Mouse (Mus musculus) heart, postnatal 0 days (tissue): ENCODE measurements around the gene Wbp2. TPM values are rescaled to one million over a fixed set of nuclear protein-coding genes. Genes with fewer than 3 reads are reported as not detected.

ENCODE experiments used
- ATAC-seq: fragments of 200-750 bp; cut with Nextera tagmentation; 2 replicates; pipeline ENCODE4 v1.8.0; 2017; ENCODE audit warnings: low read depth, moderate number of reproducible peaks, moderate library complexity; ENCODE audit not compliant: insufficient read depth
- DNase-seq: peaks from one replicate; pipeline ENCODE4 v3.0.0-alpha.2; 2016; ENCODE audit warnings: low spot score
- H3K27ac ChIP-seq: fragments of 300-500 bp; sonication (generic); 2 replicates; pipeline ENCODE4 v1.5.1; 2014; ENCODE audit warnings: low read depth, mild to moderate bottlenecking
- H3K27me3 ChIP-seq: fragments of 300-500 bp; sonication (generic); 2 replicates; pipeline ENCODE4 v1.6.1; 2014; ENCODE audit warnings: low read length, mixed read lengths; ENCODE audit not compliant: control insufficient read depth, insufficient read depth
- H3K36me3 ChIP-seq: fragments of 300-500 bp; sonication (generic); replicated peaks from 2 replicates; pipeline ENCODE4 v1.6.1; 2014; ENCODE audit warnings: low read length, mixed read lengths; ENCODE audit not compliant: control insufficient read depth, insufficient read depth
- H3K4me1 ChIP-seq: fragments of 300-500 bp; sonication (generic); 2 replicates; pipeline ENCODE4 v1.6.1; 2014; ENCODE audit warnings: antibody characterized with exemption; ENCODE audit not compliant: control insufficient read depth, insufficient read depth
- H3K4me2 ChIP-seq: fragments of 300-500 bp; sonication (generic); 2 replicates; pipeline ENCODE4 v1.6.1; 2014; ENCODE audit warnings: low read depth, mild to moderate bottlenecking, low read length, moderate library complexity
- H3K4me3 ChIP-seq: fragments of 300-500 bp; sonication (generic); 2 replicates; pipeline ENCODE4 v1.5.1; 2014; ENCODE audit warnings: low read depth, low read length
- H3K9ac ChIP-seq: fragments of 300-500 bp; sonication (generic); replicated peaks from 2 replicates; pipeline ENCODE4 v1.6.1; 2014; ENCODE audit warnings: low read depth, low read length, mixed read lengths
- H3K9me3 ChIP-seq: fragments of 300-500 bp; sonication (generic); replicated peaks from 2 replicates; pipeline ENCODE4 v1.6.1; 2016; ENCODE audit warnings: low read length; ENCODE audit not compliant: control insufficient read depth
- CTCF ChIP-seq: IDR thresholded peaks from 2 replicates; pipeline ENCODE4 v1.5.1; 2016; ENCODE audit warnings: antibody characterized with exemption, control low read depth, low read depth
- EP300 ChIP-seq: IDR thresholded peaks from 2 replicates; pipeline ENCODE4 v1.6.1; 2016; ENCODE audit warnings: antibody characterized with exemption, low read depth
- WGBS: fragments of 180-500 bp; shearing (Covaris S2); extraction: QIAGEN DNeasy Blood & Tissue Kit; methylation state at CpG from one replicate; pipeline ENCODE4 v1.1.7; 2014; 5-methylcytosine and 5-hydroxymethylcytosine counted together
- polyA plus RNA-seq: library from polyadenylated mRNA; unstranded; fragments of >200 nt; fragmentation: Nextera tagmentation; extraction: Ambion mirVana; gene quantifications from 2 replicates; pipeline ENCODE4 v1.2.1, GENCODE M21; 2015
- total RNA-seq: library from RNA; depleted of rRNA; stranded (reverse); fragments of >200 nt; gene quantifications from 2 replicates; pipeline ENCODE4 v1.2.3, GENCODE M21; 2014; ENCODE audit warnings: low replicate concordance

Wbp2 gene
- total and polyA plus RNA-seq, 2 experiments from 2014 or later: 106 to 120 TPM

DNA sequence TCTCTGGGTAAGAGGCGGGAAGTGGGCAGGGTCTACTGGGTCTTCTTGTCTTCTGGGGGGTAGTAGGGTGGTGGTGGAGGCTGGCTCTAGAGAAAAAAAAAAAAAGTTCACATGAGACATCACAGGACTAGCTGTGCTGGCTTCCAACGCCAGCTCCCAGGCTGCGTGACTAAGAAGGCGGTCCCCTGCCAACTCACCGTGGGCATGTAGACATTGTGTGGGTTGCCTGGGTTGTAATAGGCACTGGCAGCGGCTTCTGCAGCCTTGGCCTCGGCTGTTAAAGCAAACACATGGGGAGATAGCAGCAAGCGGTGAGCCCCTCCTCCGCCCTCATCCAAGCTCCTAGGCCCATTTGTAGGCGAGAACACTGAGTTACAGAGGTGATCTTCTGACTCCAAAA is 7.3 kb downstream of the Wbp2 start:
- Histone ChIP-seq H3K4me3 (no peak overlapping the region), H3K9ac (no peak overlapping the region), H3K4me1 (no peaks in the 10 kb centered on the region), H3K9me3 (no peaks in the 10 kb centered on the region), H3K4me2 (no peak overlapping the region), H3K27ac (no peak overlapping the region), H3K27me3 (no peaks in the 10 kb centered on the region), H3K36me3 (peaks cover 54% of the 10 kb centered on the region)
- ATAC-seq: no peak
- 69% methylated on average over 10 of the region's 10 CpGs for WGBS
- DNase-seq: no peak
- no peak for TF ChIP-seq CTCF
- no peak for TF ChIP-seq EP300

GRCm38 (mm10) chr11:116078676-116079320 is 8.0 kb downstream of the Wbp2 start:
- Histone ChIP-seq H3K36me3 (peaks cover 50% of the 10 kb centered on the region), H3K27me3 (no peaks in the 10 kb centered on the region), H3K27ac (no peak overlapping the region), H3K4me3 (no peak overlapping the region), H3K9me3 (no peaks in the 10 kb centered on the region), H3K4me2 (no peak overlapping the region), H3K9ac (no peak overlapping the region; the same call in 1 of the 2 replicates), H3K4me1 (no peaks in the 10 kb centered on the region)
- no peak for DNase-seq
- no peak for ATAC-seq
- TF ChIP-seq EP300 (no peak), CTCF (no peak)
- 60% methylated on average over 10 of the region's 10 CpGs for WGBS

GRCm38 (mm10) chr11:116078221-116078620 is 8.6 kb downstream of the Wbp2 start:
- H3K27ac ChIP-seq: peak overlapping the region; percentile 43; the same call in 1 of the 2 replicates
- peaks cover 45% of the 10 kb centered on the region for H3K36me3 ChIP-seq
- H3K4me1 ChIP-seq: no peaks in the 10 kb centered on the region
- no peak for ATAC-seq
- no peak for DNase-seq
- peak overlapping the region; percentile 10 for H3K4me2 ChIP-seq
- no peaks in the 10 kb centered on the region for H3K27me3 ChIP-seq
- 24% methylated on average over 16 of the region's 16 CpGs for WGBS
- TF ChIP-seq EP300: no peak
- no peak for TF ChIP-seq CTCF
- no peaks in the 10 kb centered on the region for H3K9me3 ChIP-seq
- H3K9ac ChIP-seq: no peak overlapping the region
- H3K4me3 ChIP-seq: no peak overlapping the region

DNA sequence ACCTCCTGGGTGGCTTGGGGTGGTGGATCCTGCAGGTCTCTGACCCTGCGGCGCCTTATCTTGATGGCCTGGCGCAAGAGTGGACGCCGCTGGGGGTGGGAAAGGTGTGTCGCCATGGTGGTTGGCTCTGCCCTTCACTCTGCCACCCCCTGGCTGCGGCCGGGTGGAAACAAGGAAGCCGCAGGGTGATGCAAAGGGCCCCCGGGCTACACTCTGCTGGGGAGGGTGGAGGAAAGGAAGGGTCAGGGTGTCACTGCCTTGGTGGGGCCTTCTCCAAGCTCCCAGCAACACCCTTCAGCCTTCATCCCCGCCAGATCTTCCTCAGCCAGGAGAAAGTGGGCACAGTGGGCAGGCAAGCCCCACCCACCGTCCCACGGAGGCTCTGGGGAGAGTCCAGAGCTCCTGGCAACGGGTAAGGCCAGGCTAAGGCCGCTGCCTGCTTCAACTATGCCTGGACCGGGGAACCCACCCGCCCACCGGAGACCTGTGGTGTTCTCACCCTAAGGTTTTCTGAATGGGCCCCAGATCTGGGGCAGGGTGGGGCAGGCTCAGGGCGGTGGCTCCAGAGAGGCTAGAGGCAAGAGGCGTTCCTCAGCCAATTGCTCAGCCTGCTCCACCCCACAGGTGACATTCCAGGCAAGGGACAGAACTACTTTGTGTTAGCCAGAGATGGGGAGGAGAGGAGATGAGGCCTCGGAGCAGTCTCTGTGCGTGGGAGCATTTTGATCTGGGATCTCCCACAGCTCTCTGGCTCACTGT is 9.2 kb downstream of the Wbp2 start, which contains the start of gene Unc13d:
TSS of gene Unc13d (minus strand) at position 516 of the 759 bp plus-strand sequence.
- ATAC-seq: no peak
- no peaks in the 10 kb centered on the region for H3K27me3 ChIP-seq
- peaks cover 41% of the 10 kb centered on the region for H3K36me3 ChIP-seq
- peak within 1 kb of the TSS; percentile 10 for H3K4me2 ChIP-seq
- WGBS: 59% methylated on average over 22 of the region's 22 CpGs
- no peak for DNase-seq
- peak within 1 kb of the TSS; percentile 43; the same call in 1 of the 2 replicates for H3K27ac ChIP-seq
- no peaks in the 10 kb centered on the region for H3K4me1 ChIP-seq
- no peaks in the 10 kb centered on the region for H3K9me3 ChIP-seq
- no peak within 1 kb of the TSS; the same call in 1 of the 2 replicates for H3K9ac ChIP-seq
- peak; percentile 16; the same call in 1 of the 2 replicates for TF ChIP-seq CTCF
- TF ChIP-seq EP300: no peak
- peak within 1 kb of the TSS; percentile 19; the same call in 1 of the 2 replicates for H3K4me3 ChIP-seq

GRCm38 (mm10) chr11:116076836-116077235 is 10.0 kb downstream of the Wbp2 start:
- Histone ChIP-seq H3K36me3 (peaks cover 33% of the 10 kb centered on the region), H3K27ac (peak overlapping the region; percentile 13; the same call in 1 of the 2 replicates), H3K4me2 (peak overlapping the region; percentile 10; the same call in 1 of the 2 replicates), H3K27me3 (no peaks in the 10 kb centered on the region), H3K9me3 (no peaks in the 10 kb centered on the region), H3K9ac (no peak overlapping the region; the same call in 1 of the 2 replicates), H3K4me1 (no peaks in the 10 kb centered on the region), H3K4me3 (peak overlapping the region; percentile 19; the same call in 1 of the 2 replicates)
- DNase-seq: no peak
- no peak for ATAC-seq
- WGBS: 67% methylated on average over 7 of the region's 7 CpGs
- TF ChIP-seq EP300: no peak
- TF ChIP-seq CTCF: no peak
